ENCODE assay signal across 10 mouse cellular contexts in the genomic region with DNA sequence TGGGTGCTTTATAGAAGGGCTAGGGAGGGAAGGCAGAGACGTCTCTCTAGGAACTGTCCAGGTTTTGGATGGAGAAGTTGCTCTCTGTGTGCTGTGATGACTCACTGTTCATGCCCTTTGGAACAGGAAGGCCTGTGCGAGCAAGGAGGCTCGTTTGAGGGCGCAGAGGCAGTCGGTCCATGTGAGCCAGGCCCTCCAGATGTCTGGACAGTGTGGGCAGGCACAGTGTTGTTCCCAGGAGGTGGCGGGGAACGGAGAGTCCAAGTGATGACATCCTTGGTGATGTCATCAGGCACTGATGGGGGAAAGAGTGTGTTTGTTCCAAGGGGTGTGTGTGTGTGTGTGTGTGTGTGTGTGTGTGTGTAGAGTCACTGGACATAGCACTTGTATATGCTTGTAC.
DNase-seq lines count a peak whose midpoint lies in the region; ATAC-seq and TF ChIP-seq lines count a peak whose summit lies in the region.
"Had no signal": no experiment of that assay in that cellular context is flagged by ENCODE, and none has a peak within 500 bp of the region (broad histone marks: within the 10 kb centered on the region; RNA-seq: fewer than 3 reads in every experiment).

No protein-coding gene starts in this region.

- 0 out of 2 replicates have a peak, but pooled peaks have one; percentile 40 for ATAC-seq in kidney, postnatal 0 days (replicated peaks; ENCODE audit: low FRiP score, low read depth)

- H3K4me1 ChIP-seq in kidney, postnatal 0 days (replicated peaks; ENCODE audit: insufficient read depth, low read length), result peaks cover 6% of the 10 kb centered on the region
- 0 out of 2 replicates have a peak, but pooled peaks cover 2% of the 10 kb centered on the region for H3K4me1 ChIP-seq in kidney, adult 2 months (ENCODE audit: control insufficient read depth, insufficient read depth, low read length)
- no peaks in the 10 kb centered on the region for H3K4me1 ChIP-seq in cerebellum, adult 2 months (ENCODE audit: control insufficient read depth, insufficient read depth, low read length)

- H3K36me3 ChIP-seq in kidney, postnatal 0 days (ENCODE audit: insufficient read depth, low read length), result no peaks in the 10 kb centered on the region
- no peaks in the 10 kb centered on the region for H3K36me3 ChIP-seq in kidney, adult 2 months (ENCODE audit: control insufficient read depth, insufficient read depth, low read length)
- H3K36me3 ChIP-seq: embryonic facial prominence, embryonic 15.5 days; kidney, embryonic 15.5 days had no signal

- 62% methylated on average over 7 of the region's 7 CpGs for WGBS in kidney, postnatal 0 days
- WGBS in kidney, adult 2 months, result 58% methylated on average over 7 of the region's 7 CpGs
- 62% methylated on average over 7 of the region's 7 CpGs for WGBS in cerebellum, adult 2 months

- DNase-seq in kidney, postnatal 0 days (ENCODE audit: low spot score), result no peak
- no peak for DNase-seq in kidney, adult 2 months
- DNase-seq in gastrocnemius, postnatal 10 days, result peak; percentile 27
- peak; percentile 61 for DNase-seq in heart, postnatal 25 days (ENCODE audit: low spot score)
- DNase-seq in monocyte, adult 2 months (ENCODE audit: low read depth in 1 of 2, low spot score in 2 of 2), result peak; percentile 36 to 42
- DNase-seq in layer of hippocampus, postnatal 36 days, result no peak
- no peak for DNase-seq in kidney, postnatal 4 days
- no peak for DNase-seq in cerebellum, adult 2 months

- H3K27me3 ChIP-seq in kidney, postnatal 0 days (ENCODE audit: insufficient read depth, low read length), result no peaks in the 10 kb centered on the region
- H3K27me3 ChIP-seq in kidney, adult 2 months (replicated peaks; ENCODE audit: control insufficient read depth, insufficient read depth, low read length), result no peaks in the 10 kb centered on the region
- H3K27me3 ChIP-seq in cerebellum, adult 2 months (ENCODE audit: control insufficient read depth, insufficient read depth, low read length), result no peaks in the 10 kb centered on the region
- H3K27me3 ChIP-seq: embryonic facial prominence, embryonic 15.5 days; kidney, embryonic 15.5 days had no signal

- H3K9ac ChIP-seq in kidney, postnatal 0 days (ENCODE audit: low read depth, low read length), result no peak overlapping the region
- H3K9ac ChIP-seq: embryonic facial prominence, embryonic 15.5 days; kidney, embryonic 15.5 days had no signal

- TF ChIP-seq POLR2A in kidney, adult 2 months (IDR thresholded peaks at IDR 0.05; ENCODE audit: low read depth, low read length), result no peak
- no peak for TF ChIP-seq POLR2A in cerebellum, adult 2 months (IDR thresholded peaks at IDR 0.05; ENCODE audit: borderline replicate concordance, insufficient read depth, low read length)

- no peak overlapping the region for H3K27ac ChIP-seq in kidney, postnatal 0 days
- H3K27ac ChIP-seq in kidney, adult 2 months (ENCODE audit: insufficient read depth, low read depth, low read length), result no peak overlapping the region
- no peak overlapping the region for H3K27ac ChIP-seq in cerebellum, adult 2 months (ENCODE audit: insufficient read depth, low read length)
- H3K27ac ChIP-seq: embryonic facial prominence, embryonic 15.5 days; kidney, embryonic 15.5 days had no signal

- no peak overlapping the region for H3K4me2 ChIP-seq in kidney, postnatal 0 days (ENCODE audit: low read length)
- H3K4me2 ChIP-seq: embryonic facial prominence, embryonic 15.5 days; kidney, embryonic 15.5 days had no signal

- no peaks in the 10 kb centered on the region for H3K9me3 ChIP-seq in kidney, postnatal 0 days (replicated peaks; ENCODE audit: low read length)
- H3K9me3 ChIP-seq: embryonic facial prominence, embryonic 15.5 days; kidney, embryonic 15.5 days had no signal

- no peak for TF ChIP-seq CTCF in kidney, postnatal 0 days (IDR thresholded peaks at IDR 0.05; ENCODE audit: low read depth)
- TF ChIP-seq CTCF in kidney, adult 2 months (conservative IDR thresholded peaks at IDR 0.05; ENCODE audit: insufficient read depth, insufficient read length, low read depth, low read length), result no peak
- no peak for TF ChIP-seq CTCF in cerebellum, adult 2 months (IDR thresholded peaks at IDR 0.05; ENCODE audit: borderline replicate concordance, insufficient read depth, low read depth, low read length)

- no peak overlapping the region for H3K4me3 ChIP-seq in kidney, postnatal 0 days (replicated peaks; ENCODE audit: low read depth, low read length)
- no peak overlapping the region for H3K4me3 ChIP-seq in kidney, adult 2 months (ENCODE audit: insufficient read depth, low read depth, low read length)
- no peak overlapping the region for H3K4me3 ChIP-seq in cerebellum, adult 2 months (replicated peaks; ENCODE audit: insufficient read depth, low read depth, low read length)
- H3K4me3 ChIP-seq: embryonic facial prominence, embryonic 15.5 days; kidney, embryonic 15.5 days had no signal

- intact Hi-C loops in heart, postnatal 25 days (cut with DNase I), result no loop called here

Comparison
In these comparisons a context has a peak if more than half of its experiments do, and no peak if none do; other contexts are left out.
1. DNase-seq: peak in gastrocnemius, postnatal 10 days (single experiment), heart, postnatal 25 days (single experiment) and monocyte, adult 2 months (2 of 2); none in kidney, postnatal 0 days (single experiment), kidney, adult 2 months (single experiment), layer of hippocampus, postnatal 36 days (0 of 2), kidney, postnatal 4 days (0 of 2) and cerebellum, adult 2 months (0 of 2).